Mouse (Mus musculus) kidney, adult 11 months (tissue): ENCODE data around the gene Smyd3.
A peak's percentile ranks its signal among the peaks of the same experiment; 100 is the strongest.

ENCODE experiments used
- DNase-seq: peaks from one replicate; pipeline ENCODE4 v3.0.0; 2022

Gene Smyd3

DNA sequence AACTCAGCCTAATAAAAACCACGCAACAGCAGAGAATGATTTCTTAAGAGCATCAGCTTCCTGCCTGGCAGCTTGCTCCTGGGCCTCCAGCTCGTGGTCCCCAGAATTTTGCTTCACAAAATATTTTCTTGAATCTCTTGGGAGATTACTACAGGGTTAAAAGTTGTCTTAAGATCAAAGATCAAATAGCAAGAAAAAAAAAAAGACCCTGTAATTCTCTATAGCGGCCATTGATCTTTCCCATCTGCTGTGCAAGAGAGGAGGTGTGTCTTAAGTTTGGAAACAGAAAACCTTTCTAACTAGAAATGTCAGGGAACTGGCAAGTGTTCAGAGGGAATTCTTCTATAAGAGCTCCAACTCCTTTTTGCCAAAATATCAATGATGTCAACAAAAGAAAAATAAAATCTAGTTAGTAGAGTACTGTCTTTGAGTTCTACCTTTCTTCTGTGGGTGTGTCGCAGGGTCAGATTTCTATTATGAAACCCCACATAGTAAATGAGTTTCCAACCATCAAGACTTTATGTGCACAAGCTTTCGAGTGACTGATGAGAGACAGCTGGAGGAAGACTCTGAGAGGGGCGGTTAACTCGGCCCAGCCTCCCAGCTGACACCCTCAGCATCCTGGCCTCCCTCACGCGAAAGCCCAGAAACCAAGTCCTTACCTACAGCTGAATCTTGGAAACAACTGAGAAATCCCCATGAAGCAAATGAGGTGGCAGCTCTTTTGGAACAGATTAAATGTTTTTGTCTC lies 59.4 kb downstream of the Smyd3 start:
- peak; percentile 4 for DNase-seq

DNA sequence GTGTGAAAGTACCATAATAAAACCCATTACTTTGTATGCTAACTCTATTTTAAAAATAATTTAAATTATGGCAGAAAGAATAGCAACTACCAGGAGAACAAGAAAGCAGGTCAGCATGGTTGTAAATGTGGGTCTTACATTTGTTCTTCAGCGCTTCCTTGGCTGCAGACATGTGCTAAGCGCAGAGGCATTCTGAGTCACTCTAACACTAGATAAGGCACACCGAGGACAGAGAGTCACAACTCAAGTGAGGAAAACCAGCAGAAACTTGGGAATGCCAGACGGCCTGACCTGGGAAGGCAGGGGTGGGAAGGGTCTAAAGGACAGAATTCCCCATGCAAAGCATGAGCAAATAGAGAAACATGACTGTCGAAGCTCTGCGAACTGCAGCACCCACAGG lies 63.2 kb downstream of the Smyd3 start:
- no peak for DNase-seq

DNA sequence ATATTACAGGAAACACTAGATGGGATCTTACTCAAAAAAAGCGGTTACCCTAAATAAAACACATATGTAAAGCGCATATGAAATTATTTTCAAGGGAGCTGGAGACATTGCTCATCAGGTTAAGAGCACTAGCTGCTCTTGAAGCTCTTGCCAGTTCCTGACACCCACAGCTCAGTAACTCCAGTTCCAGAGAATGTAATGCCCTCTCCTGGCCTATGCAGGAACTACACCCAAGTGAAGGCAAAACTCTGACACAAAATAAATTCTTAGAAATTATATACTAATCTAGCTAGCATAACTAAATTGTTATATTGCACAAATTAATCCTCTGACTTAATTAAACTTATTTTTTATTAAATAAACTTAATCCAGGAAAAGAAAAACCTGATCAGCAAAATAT lies 66.6 kb downstream of the Smyd3 start:
- DNase-seq: no peak

DNA sequence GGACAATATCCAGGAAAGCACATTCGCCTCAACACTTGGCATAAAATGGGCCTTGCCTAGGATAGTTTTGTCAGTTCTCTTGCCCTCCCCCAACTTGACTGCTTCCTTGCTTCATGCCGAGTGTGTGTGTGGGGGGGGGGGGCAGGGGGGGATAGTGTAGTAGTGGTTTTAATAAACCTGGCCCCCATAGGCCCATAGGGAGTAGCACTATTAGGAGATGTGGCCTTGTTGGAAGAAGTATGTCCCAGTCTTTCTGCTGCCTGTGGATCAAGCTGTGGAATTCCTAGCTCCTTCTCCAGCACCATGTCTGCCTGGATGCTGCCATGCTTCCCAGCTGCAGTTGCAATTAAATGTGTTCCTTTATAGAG lies 71.0 kb downstream of the Smyd3 start:
- no peak for DNase-seq

- no peak for DNase-seq
Measured at GRCm38 (mm10) chr1:179446127-179446844, 71.6 kb downstream of the Smyd3 start.

- no peak for DNase-seq
Measured at GRCm38 (mm10) chr1:179443835-179444234, 74.0 kb downstream of the Smyd3 start.

DNA sequence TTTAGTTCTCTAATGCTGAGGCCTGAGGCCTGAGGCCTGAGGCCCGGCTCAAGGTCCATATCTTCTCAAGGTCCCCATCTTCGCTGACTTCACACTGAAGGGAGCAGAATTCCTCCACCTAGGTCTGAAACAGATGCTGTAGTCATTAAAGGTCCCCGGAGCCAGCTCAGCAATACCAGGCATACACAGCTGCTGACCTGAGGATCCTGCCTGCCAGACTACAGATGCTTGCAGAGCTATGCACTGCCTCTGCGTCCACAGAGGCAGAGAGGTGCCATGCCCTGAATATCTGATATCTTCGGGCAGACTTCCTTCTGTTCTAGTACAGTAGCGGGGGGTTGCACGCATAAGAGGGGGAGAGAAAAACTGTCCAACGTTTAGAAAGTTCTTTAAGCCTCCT lies 74.4 kb downstream of the Smyd3 start:
- no peak for DNase-seq

DNA sequence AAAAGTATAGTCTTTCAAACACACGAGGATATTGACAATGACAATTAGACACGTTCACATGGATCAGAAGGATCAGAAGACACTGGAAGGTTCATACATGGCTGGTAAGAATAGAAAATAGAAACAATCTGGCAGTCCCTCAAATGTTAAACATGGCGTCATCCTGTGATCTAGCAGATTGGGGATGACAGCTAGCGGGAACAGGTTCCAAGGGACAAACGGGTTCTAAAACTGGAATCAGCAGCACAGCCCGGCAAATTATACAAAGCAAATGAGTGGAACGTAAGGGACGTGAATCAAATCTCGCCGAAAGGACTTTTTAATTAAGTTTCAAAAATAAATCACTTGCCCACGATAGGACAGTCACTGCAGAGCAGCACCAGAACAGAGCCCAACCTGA lies 81.2 kb downstream of the Smyd3 start:
- no peak for DNase-seq

GRCm38 (mm10) chr1:179434443-179435260 lies 83.2 kb downstream of the Smyd3 start:
- no peak for DNase-seq

GRCm38 (mm10) chr1:179433828-179434227 lies 84.0 kb downstream of the Smyd3 start:
- DNase-seq: no peak

GRCm38 (mm10) chr1:179433355-179433754 lies 84.5 kb downstream of the Smyd3 start:
- no peak for DNase-seq

- no peak for DNase-seq
Measured at GRCm38 (mm10) chr1:179430077-179430476, 87.8 kb downstream of the Smyd3 start.

DNA sequence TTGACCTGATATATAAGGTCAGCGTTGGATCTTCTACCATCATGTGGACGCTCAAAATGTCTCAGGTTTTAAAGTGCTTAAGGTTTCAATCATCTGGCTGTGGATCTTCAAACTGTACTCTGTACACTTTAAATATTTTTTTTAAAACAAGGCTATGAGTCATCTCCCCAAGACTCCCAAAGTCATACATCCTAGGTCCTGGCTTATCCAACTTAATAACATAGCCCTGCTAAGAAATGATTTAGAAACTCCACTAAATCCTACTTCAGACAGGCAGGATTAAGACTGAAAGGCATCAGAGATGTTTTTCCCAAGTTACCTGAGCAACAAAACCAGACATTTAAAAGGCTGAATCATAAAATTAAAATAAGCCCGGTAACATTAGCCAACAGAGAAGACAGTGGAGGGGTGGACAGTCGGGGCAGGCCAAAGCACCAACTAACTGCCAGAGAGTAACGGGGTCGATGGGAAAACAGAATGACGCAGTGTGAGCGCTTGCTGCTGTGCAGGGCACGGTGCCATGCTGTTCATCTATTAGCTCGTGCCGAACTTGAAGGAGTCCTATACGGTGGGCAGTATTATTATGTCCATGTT lies 92.9 kb downstream of the Smyd3 start:
- DNase-seq: no peak

DNA sequence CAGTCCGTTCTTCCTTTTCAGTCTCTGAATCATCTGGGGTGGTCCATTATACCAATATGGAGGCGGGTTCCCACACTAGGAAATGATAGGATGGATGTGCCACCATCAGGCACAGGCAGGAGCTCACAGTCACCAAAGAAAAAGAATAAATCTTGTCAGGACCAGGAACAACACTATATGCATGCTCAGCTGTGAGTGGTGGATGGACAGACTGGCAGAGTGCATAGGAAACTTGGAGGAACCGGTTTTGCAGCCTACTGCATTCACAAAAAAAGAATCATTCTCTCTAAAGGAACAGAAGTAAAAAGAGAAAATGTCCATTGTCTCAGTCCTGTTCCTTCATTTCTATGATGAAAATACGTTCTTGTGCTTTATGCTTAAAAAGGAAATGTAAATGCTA lies 98.8 kb downstream of the Smyd3 start:
- DNase-seq: no peak

DNA sequence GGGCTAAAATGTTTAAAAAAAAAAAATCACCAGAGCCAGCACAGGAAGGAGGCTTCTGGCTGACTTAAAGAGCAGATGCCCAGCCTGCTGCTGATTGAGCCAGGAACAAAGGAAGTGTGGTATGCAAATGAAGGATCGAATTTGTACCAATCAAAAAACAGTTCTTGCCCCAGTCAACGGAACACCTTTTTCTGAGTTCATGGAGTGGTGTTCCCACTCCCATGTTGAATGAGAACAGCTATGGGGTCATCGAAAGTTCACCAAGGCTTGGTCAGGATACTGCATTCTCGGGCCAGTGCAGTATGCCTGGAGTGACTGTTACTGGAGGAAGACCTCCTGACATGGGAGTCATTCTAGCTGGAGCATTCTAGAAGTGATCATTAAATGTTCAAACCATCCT lies 109.8 kb downstream of the Smyd3 start:
- DNase-seq: no peak

GRCm38 (mm10) chr1:179400835-179401234 lies 117.0 kb downstream of the Smyd3 start:
- no peak for DNase-seq

GRCm38 (mm10) chr1:179398639-179399038 lies 119.2 kb downstream of the Smyd3 start:
- no peak for DNase-seq

- DNase-seq: peak; percentile 15
Measured at GRCm38 (mm10) chr1:179386237-179386975, 131.4 kb downstream of the Smyd3 start.

- DNase-seq: no peak
Measured at GRCm38 (mm10) chr1:179385691-179386090, 132.2 kb downstream of the Smyd3 start.

DNA sequence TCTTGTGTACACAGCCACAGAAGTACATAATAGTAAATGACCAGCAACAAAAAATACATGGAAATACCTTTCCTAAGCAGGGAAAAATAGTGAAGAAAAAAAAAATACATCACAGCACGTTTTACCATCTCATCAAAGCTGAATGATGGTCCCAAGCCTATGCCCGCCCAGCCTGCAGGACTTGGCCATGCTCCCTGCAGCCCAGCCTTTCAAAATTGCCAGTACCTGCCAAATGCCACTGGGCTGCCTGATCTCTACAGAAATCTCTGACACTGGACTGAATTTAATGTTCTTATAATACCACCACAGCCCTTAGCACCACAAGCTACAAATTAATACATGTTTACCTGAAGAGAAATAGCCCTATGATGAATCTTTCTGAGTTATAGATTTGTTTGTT lies 133.5 kb downstream of the Smyd3 start:
- DNase-seq: no peak

- no peak for DNase-seq
Measured at GRCm38 (mm10) chr1:179378102-179378501, 139.7 kb downstream of the Smyd3 start.

- no peak for DNase-seq
Measured at GRCm38 (mm10) chr1:179374987-179375386, 142.9 kb downstream of the Smyd3 start.

- no peak for DNase-seq
Measured at GRCm38 (mm10) chr1:179373911-179374310, 143.9 kb downstream of the Smyd3 start.
